Mouse (Mus musculus): Measurements from ENCODE around the gene Vmn2r42.
"Not testable (repeated sequence)": the region's sequence is repeated elsewhere in the genome, so short reads cannot be mapped to it uniquely, and the experiment has no call there.

Gene Vmn2r42

GRCm38 (mm10) chr7:8200220-8200619, at the start of gene Vmn2r42:
Gene Vmn2r42 (minus strand): TSS chr7:8200320.
- DNase-seq (ENCODE audit: low read depth, low spot score), result not testable (repeated sequence)

- not testable (repeated sequence) for DNase-seq (ENCODE audit: low read depth, low spot score)
Observed at GRCm38 (mm10) chr7:8161554-8161953, 38.6 kb downstream of the Vmn2r42 start, which contains the start of gene Vmn2r41. Gene Vmn2r41 (minus strand): TSS chr7:8161654.
